Mouse (Mus musculus) hematopoietic stem cell, adult 5-6 weeks (primary cell): ENCODE data around the gene Uqcc1. TPM values are rescaled to one million over a fixed set of nuclear protein-coding genes. Genes with fewer than 3 reads are reported as not detected.

ENCODE experiments used
- ATAC-seq, 2 experiments: fragments of 125-278 bp in 1 of 2; replicated peaks in 1 of 2; 2 replicates each; pipeline ENCODE4 v1.8.0; 2016 to 2017; ENCODE audit warnings: inconsistent platforms in 2 of 2, mild to moderate bottlenecking in 2 of 2, moderate number of reproducible peaks in 2 of 2, low read depth in 1 of 2, moderate TSS enrichment in 1 of 2; ENCODE audit not compliant: low FRiP score in 2 of 2, poor library complexity in 2 of 2, severe bottlenecking in 2 of 2, insufficient read depth in 1 of 2, low TSS enrichment in 1 of 2
- total RNA-seq: library from RNA; stranded (forward); fragments of 172-1452, 232-1000 nt; gene quantifications from 2 replicates; pipeline ENCODE4 v1.2.3, GENCODE M21; 2017

Gene Uqcc1
- total RNA-seq, 1 experiment from 2014 or later: 28.0 TPM

DNA sequence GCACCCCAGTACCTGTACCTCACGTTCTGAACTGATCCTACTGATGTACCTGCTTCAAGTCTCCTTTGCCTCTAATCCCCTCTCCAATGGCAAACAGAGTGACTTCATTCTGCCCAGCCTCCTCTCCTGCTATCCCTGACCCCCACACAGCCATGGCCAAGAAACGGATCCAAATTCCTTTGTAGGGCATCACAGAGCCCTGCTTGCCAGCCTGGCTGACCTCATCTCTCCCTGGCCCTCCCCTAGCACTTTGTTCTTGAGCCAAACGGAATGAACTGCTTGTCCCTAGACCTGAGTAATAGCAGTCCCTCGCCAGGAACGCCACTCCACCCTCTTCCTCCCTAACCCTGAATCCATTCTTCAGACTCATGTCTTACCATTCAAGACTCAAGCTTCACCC, 123.6 kb downstream of the Uqcc1 start:
- no peak for ATAC-seq

DNA sequence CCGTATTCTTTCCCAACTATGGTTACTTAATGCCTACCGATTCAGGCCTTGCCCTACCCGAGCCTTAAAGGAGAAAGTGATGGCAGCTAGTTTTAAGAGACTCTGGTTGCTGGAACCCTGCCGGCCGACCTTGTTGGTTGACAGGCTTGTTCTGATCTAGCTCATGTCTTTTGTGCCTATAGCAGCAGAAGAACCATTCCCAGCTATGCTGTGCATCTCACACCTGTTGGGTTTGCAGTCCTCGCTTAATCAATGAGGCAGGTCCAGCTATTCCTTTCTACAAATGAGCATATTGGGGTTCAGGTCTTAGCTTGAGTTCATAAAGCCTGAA, 124.2 kb downstream of the Uqcc1 start:
- no peak for ATAC-seq

GRCm38 (mm10) chr2:155805231-155805924, 124.7 kb downstream of the Uqcc1 start:
- no peak for ATAC-seq

GRCm38 (mm10) chr2:155804053-155804452, 126.1 kb downstream of the Uqcc1 start:
- ATAC-seq: no peak

DNA sequence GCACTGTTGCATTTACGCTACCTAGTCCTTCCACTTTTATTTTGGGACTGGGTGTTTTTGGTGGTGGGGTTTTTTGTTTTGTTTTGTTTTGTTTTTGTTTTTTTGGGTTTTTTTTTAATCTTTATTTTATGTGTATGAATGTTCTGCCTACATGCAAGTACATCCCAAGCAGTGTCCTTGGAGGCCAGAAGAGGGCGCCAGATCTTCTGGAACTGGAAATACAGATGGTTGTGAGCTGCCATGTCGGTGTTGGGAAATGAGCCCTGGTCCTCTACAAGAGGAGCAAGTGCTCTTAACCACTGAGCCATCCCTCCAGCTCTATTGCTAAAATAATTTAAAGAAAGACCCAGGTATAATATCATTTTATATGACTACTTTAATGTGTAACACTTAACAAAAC, 127.3 kb downstream of the Uqcc1 start:
- ATAC-seq: 0 out of 4 replicates have a peak, but pooled peaks of 1 of the 2 experiments have one; percentile 20

- ATAC-seq: no peak
These were observed 131.5 kb downstream of the Uqcc1 start for GRCm38 (mm10) chr2:155798613-155799012.

Other genes with a start within 250 kb of the Uqcc1 start
- 82.7 and 112 TPM in 2 replicates for gene Trpc4ap, start 237.9 kb downstream of the Uqcc1 start, total RNA-seq
- 44.5 and 48.5 TPM in 2 replicates for gene Edem2, start 200.8 kb downstream of the Uqcc1 start, total RNA-seq
- gene Gm17581, start 194.4 kb downstream of the Uqcc1 start, total RNA-seq: not detected in 2 replicates
- gene Procr, start 179.2 kb downstream of the Uqcc1 start, total RNA-seq: 71.9 and 78.0 TPM in 2 replicates
- gene Mmp24, start 155.0 kb downstream of the Uqcc1 start, total RNA-seq: 0.10 TPM in 1 of 2 replicates, not detected in the other
- gene BC029722, start 110.9 kb downstream of the Uqcc1 start, total RNA-seq: 21.0 and 27.2 TPM in 2 replicates
- 32.9 and 107 TPM in 2 replicates for gene Eif6, start 103.4 kb downstream of the Uqcc1 start, total RNA-seq
- not detected in 2 replicates for gene Fam83c, start 95.5 kb downstream of the Uqcc1 start, total RNA-seq
- gene Gm15557, start 10.4 kb upstream of the Uqcc1 start, total RNA-seq: not detected in 2 replicates
- not detected in 2 replicates for gene Gdf5, start 15.1 kb upstream of the Uqcc1 start, total RNA-seq
- gene Cep250, start 26.1 kb upstream of the Uqcc1 start, total RNA-seq: 30.9 and 66.9 TPM in 2 replicates
- 0.69 and 1.4 TPM in 2 replicates for gene 6430550D23Rik, start 77.7 kb upstream of the Uqcc1 start, total RNA-seq
- 84.0 and 97.9 TPM in 2 replicates for gene Ergic3, start 77.7 kb upstream of the Uqcc1 start, total RNA-seq
- not detected in 2 replicates for gene Fer1l4, start 122.6 kb upstream of the Uqcc1 start, total RNA-seq
- 2.2 and 3.9 TPM in 2 replicates for gene Spag4, start 134.9 kb upstream of the Uqcc1 start, total RNA-seq
- 19.0 and 19.3 TPM in 2 replicates for gene Cpne1, start 181.7 kb upstream of the Uqcc1 start, total RNA-seq
- 30.1 and 79.7 TPM in 2 replicates for gene Rbm12, start 181.7 kb upstream of the Uqcc1 start, total RNA-seq
- gene Gm28036, start 196.8 kb upstream of the Uqcc1 start, total RNA-seq: 44.1 and 94.3 TPM in 2 replicates
- 10.6 and 18.3 TPM in 2 replicates for gene Romo1, start 213.7 kb upstream of the Uqcc1 start, total RNA-seq
- gene Nfs1, start 213.9 kb upstream of the Uqcc1 start, total RNA-seq: 32.7 and 37.4 TPM in 2 replicates
- 988 and 1,114 TPM in 2 replicates for gene Rbm39, start 249.9 kb upstream of the Uqcc1 start, total RNA-seq